Mouse (Mus musculus): ENCODE results near the gene Aspg. TPM values are rescaled to one million over a fixed set of nuclear protein-coding genes. Genes with fewer than 3 reads are reported as not detected.

The Aspg gene
- polyA plus RNA-seq, 1 experiment from 2014 or later, result 1.6 TPM

GRCm38 (mm10) chr12:112156804-112157203 is 50.3 kb downstream of the Aspg start:
- H3K4me1 ChIP-seq (ENCODE audit: insufficient read depth), result no peaks in the 10 kb centered on the region
- TF ChIP-seq CTCF (IDR thresholded peaks at IDR 0.05; ENCODE audit: low read depth), result no peak
- ATAC-seq (ENCODE audit: insufficient read depth), result no peak

GRCm38 (mm10) chr12:112158246-112158645 is 51.8 kb downstream of the Aspg start:
- Histone ChIP-seq H3K4me2 (no peak overlapping the region), H3K4me3 (ENCODE audit: low read depth, low read length) (no peak overlapping the region), H3K36me3 (ENCODE audit: insufficient read depth) (0 out of 2 replicates have a peak, but pooled peaks cover 2% of the 10 kb centered on the region), H3K4me1 (ENCODE audit: insufficient read depth) (no peaks in the 10 kb centered on the region), H3K27ac (ENCODE audit: low read depth) (no peak overlapping the region), H3K27me3 (ENCODE audit: insufficient read depth, low read length) (no peaks in the 10 kb centered on the region), H3K9me3 (ENCODE audit: low read depth, low read length) (no peaks in the 10 kb centered on the region), H3K9ac (no peak overlapping the region)
- WGBS, result 48% methylated on average over 8 of the region's 8 CpGs
- ATAC-seq (ENCODE audit: insufficient read depth) (no peak), DNase-seq (no peak)
- no peak for TF ChIP-seq CTCF (IDR thresholded peaks at IDR 0.05; ENCODE audit: low read depth)

More at GRCm38 (mm10) chr12:112156804-112157203, 50.3 kb downstream of the Aspg start:
- no peak for DNase-seq
- Histone ChIP-seq H3K36me3 (ENCODE audit: insufficient read depth) (0 out of 2 replicates have a peak, but pooled peaks cover 2% of the 10 kb centered on the region), H3K27me3 (ENCODE audit: insufficient read depth, low read length) (no peaks in the 10 kb centered on the region), H3K4me3 (ENCODE audit: low read depth, low read length) (no peak overlapping the region), H3K9ac (no peak overlapping the region), H3K27ac (ENCODE audit: low read depth) (no peak overlapping the region), H3K9me3 (ENCODE audit: low read depth, low read length) (no peaks in the 10 kb centered on the region), H3K4me2 (no peak overlapping the region)
- WGBS, result 80% methylated on average over 6 of the region's 6 CpGs

- H3K9ac ChIP-seq, result no peak overlapping the region
- no peak for ATAC-seq (ENCODE audit: insufficient read depth)
- no peak for DNase-seq
Measured at GRCm38 (mm10) chr12:112158784-112159183, 52.3 kb downstream of the Aspg start.

GRCm38 (mm10) chr12:112163981-112164839 is 57.7 kb downstream of the Aspg start:
- no peak for TF ChIP-seq CTCF (IDR thresholded peaks at IDR 0.05; ENCODE audit: low read depth)
- H3K4me3 ChIP-seq (ENCODE audit: low read depth, low read length), result no peak overlapping the region
- 27% methylated on average over 16 of the region's 16 CpGs for WGBS
- H3K9me3 ChIP-seq (ENCODE audit: low read depth, low read length), result no peaks in the 10 kb centered on the region
- DNase-seq (no peak), ATAC-seq (ENCODE audit: insufficient read depth) (peak; percentile 15; the same call in 1 of the 2 replicates)
- H3K4me1 ChIP-seq (ENCODE audit: insufficient read depth), result no peaks in the 10 kb centered on the region
- no peaks in the 10 kb centered on the region for H3K36me3 ChIP-seq (ENCODE audit: insufficient read depth)
- H3K27ac ChIP-seq (ENCODE audit: low read depth), result no peak overlapping the region
- no peak overlapping the region for H3K9ac ChIP-seq
- no peak overlapping the region for H3K4me2 ChIP-seq
- no peaks in the 10 kb centered on the region for H3K27me3 ChIP-seq (ENCODE audit: insufficient read depth, low read length)

More at GRCm38 (mm10) chr12:112158784-112159183, 52.3 kb downstream of the Aspg start:
- 0 out of 2 replicates have a peak, but pooled peaks cover 2% of the 10 kb centered on the region for H3K36me3 ChIP-seq (ENCODE audit: insufficient read depth)
- no peaks in the 10 kb centered on the region for H3K4me1 ChIP-seq (ENCODE audit: insufficient read depth)
- no peak for TF ChIP-seq CTCF (IDR thresholded peaks at IDR 0.05; ENCODE audit: low read depth)
- no peak overlapping the region for H3K27ac ChIP-seq (ENCODE audit: low read depth)
- no peaks in the 10 kb centered on the region for H3K9me3 ChIP-seq (ENCODE audit: low read depth, low read length)
- no peak overlapping the region for H3K4me3 ChIP-seq (ENCODE audit: low read depth, low read length)
- no peak overlapping the region for H3K4me2 ChIP-seq
- H3K27me3 ChIP-seq (ENCODE audit: insufficient read depth, low read length), result no peaks in the 10 kb centered on the region

GRCm38 (mm10) chr12:112164840-112165219 is 58.4 kb downstream of the Aspg start:
- Histone ChIP-seq H3K27me3 (ENCODE audit: insufficient read depth, low read length) (no peaks in the 10 kb centered on the region), H3K4me3 (ENCODE audit: low read depth, low read length) (no peak overlapping the region), H3K36me3 (ENCODE audit: insufficient read depth) (no peaks in the 10 kb centered on the region), H3K27ac (ENCODE audit: low read depth) (no peak overlapping the region), H3K9me3 (ENCODE audit: low read depth, low read length) (no peaks in the 10 kb centered on the region), H3K9ac (no peak overlapping the region), H3K4me1 (ENCODE audit: insufficient read depth) (no peaks in the 10 kb centered on the region), H3K4me2 (no peak overlapping the region)
- ATAC-seq (ENCODE audit: insufficient read depth), result no peak
- 54% methylated on average over 6 of the region's 6 CpGs for WGBS
- TF ChIP-seq CTCF (IDR thresholded peaks at IDR 0.05; ENCODE audit: low read depth), result no peak
- no peak for DNase-seq

- TF ChIP-seq CTCF (IDR thresholded peaks at IDR 0.05; ENCODE audit: low read depth), result no peak
- H3K27me3 ChIP-seq (ENCODE audit: insufficient read depth, low read length), result no peaks in the 10 kb centered on the region
- WGBS, result 46% methylated on average over 5 of the region's 5 CpGs
- H3K4me1 ChIP-seq (ENCODE audit: insufficient read depth), result no peaks in the 10 kb centered on the region
- no peak overlapping the region for H3K27ac ChIP-seq (ENCODE audit: low read depth)
- no peak overlapping the region for H3K4me3 ChIP-seq (ENCODE audit: low read depth, low read length)
- no peaks in the 10 kb centered on the region for H3K9me3 ChIP-seq (ENCODE audit: low read depth, low read length)
- peak; percentile 68 for DNase-seq
- ATAC-seq (ENCODE audit: insufficient read depth), result peak; percentile 55; the same call in 1 of the 2 replicates
- H3K9ac ChIP-seq, result no peak overlapping the region
- H3K36me3 ChIP-seq (ENCODE audit: insufficient read depth), result peaks cover 2% of the 10 kb centered on the region; the same call in 1 of the 2 replicates
- H3K4me2 ChIP-seq, result no peak overlapping the region
Measured at GRCm38 (mm10) chr12:112169240-112169639, 62.8 kb downstream of the Aspg start.

All from lung, embryonic 14.5 days (tissue).